Comparison of ENCODE assay signal across 29 mouse cellular contexts in genomic region chr14:32522336-32522735, GRCm38 (mm10). TPM values are rescaled to one million over a fixed set of nuclear protein-coding genes. Genes with fewer than 3 reads are reported as not detected.
DNase-seq lines count a peak whose midpoint lies in the region; ATAC-seq and TF ChIP-seq lines count a peak whose summit lies in the region.
"Had no signal": no experiment of that assay in that cellular context is flagged by ENCODE, and none has a peak within 500 bp of the region (broad histone marks: within the 10 kb centered on the region; RNA-seq: fewer than 3 reads in every experiment).

No protein-coding gene starts in this region.

- peaks cover 43% of the 10 kb centered on the region for H3K79me3 ChIP-seq in C2C12 (ENCODE audit: low read depth)

- no peak overlapping the region for H3K27ac ChIP-seq in liver, embryonic 12.5 days
- H3K27ac ChIP-seq: embryonic facial prominence, embryonic 12.5 days; forebrain, embryonic 10.5 days; forebrain, embryonic 13.5 days; hindbrain, embryonic 10.5 days; hindbrain, embryonic 13.5 days had no signal

- H3K27me3 ChIP-seq in megakaryocyte, embryonic 14.5 days (replicated peaks), result no peaks in the 10 kb centered on the region
- H3K27me3 ChIP-seq in C2C12 (ENCODE audit: control insufficient read depth, insufficient read depth, insufficient read length), result no peaks in the 10 kb centered on the region
- no peaks in the 10 kb centered on the region for H3K27me3 ChIP-seq in myocyte (ENCODE audit: control insufficient read depth, insufficient read depth, insufficient read length)
- no peaks in the 10 kb centered on the region for H3K27me3 ChIP-seq in liver, embryonic 12.5 days (replicated peaks)
- H3K27me3 ChIP-seq: embryonic facial prominence, embryonic 12.5 days; forebrain, embryonic 13.5 days; hindbrain, embryonic 13.5 days; Patski had no signal

- H3K36me3 ChIP-seq in megakaryocyte, embryonic 14.5 days (replicated peaks; ENCODE audit: low read length), result peaks cover 81% of the 10 kb centered on the region
- H3K36me3 ChIP-seq in C2C12 (ENCODE audit: control insufficient read depth, insufficient read depth) (peaks cover 63% of the 10 kb centered on the region), myocyte (ENCODE audit: control insufficient read depth, insufficient read depth) (peaks cover 28% of the 10 kb centered on the region)
- peaks cover 89% of the 10 kb centered on the region for H3K36me3 ChIP-seq in liver, embryonic 12.5 days

- peak; percentile 83 for DNase-seq in heart, adult 11 months
- no peak for DNase-seq in heart, postnatal 4 days
- DNase-seq: adrenal gland, postnatal 10 days; adrenal gland, postnatal 36 days; cerebellum, adult 18-20 months; cerebellum, adult 9-10 months; cerebellum, postnatal 14 days; gastrocnemius, postnatal 10 days; gastrocnemius, postnatal 36 days had no signal

- no peak for TF ChIP-seq CTCF in C2C12 (IDR thresholded peaks at IDR 0.05; ENCODE audit: control insufficient read depth, insufficient read depth, insufficient read length)

- H3K79me2 ChIP-seq in C2C12 (ENCODE audit: control insufficient read depth, insufficient read depth) (peaks cover 72% of the 10 kb centered on the region), myocyte (ENCODE audit: control insufficient read depth, insufficient read depth) (peaks cover 37% of the 10 kb centered on the region)

- H3ac ChIP-seq in C2C12 (ENCODE audit: control insufficient read depth, insufficient read length, low read depth), result no peak overlapping the region
- H3ac ChIP-seq in myocyte (ENCODE audit: control insufficient read depth, insufficient read length), result no peak overlapping the region

- peak overlapping the region; percentile 39 for H3K4me2 ChIP-seq in myocyte (ENCODE audit: low read depth)
- H3K4me2 ChIP-seq in liver, embryonic 12.5 days, result no peak overlapping the region
- H3K4me2 ChIP-seq: embryonic facial prominence, embryonic 12.5 days; forebrain, embryonic 13.5 days; heart, embryonic 11.5 days; hindbrain, embryonic 13.5 days had no signal

- no peaks in the 10 kb centered on the region for H3K9me3 ChIP-seq in megakaryocyte, embryonic 14.5 days
- H3K9me3 ChIP-seq in liver, embryonic 12.5 days (replicated peaks), result no peaks in the 10 kb centered on the region
- H3K9me3 ChIP-seq: embryonic facial prominence, embryonic 12.5 days; forebrain, embryonic 10.5 days; forebrain, embryonic 13.5 days; hindbrain, embryonic 10.5 days; hindbrain, embryonic 13.5 days had no signal

- ATAC-seq in megakaryocyte, adult 5-6 weeks (ENCODE audit: poor library complexity, severe bottlenecking), result no peak
- no peak for ATAC-seq in liver, embryonic 12.5 days
- ATAC-seq: forebrain, embryonic 13.5 days; forebrain, embryonic 16.5 days; Patski had no signal

- H3K9ac ChIP-seq in liver, embryonic 12.5 days, result no peak overlapping the region
- H3K9ac ChIP-seq: embryonic facial prominence, embryonic 12.5 days; forebrain, embryonic 13.5 days; hindbrain, embryonic 13.5 days had no signal

- H3K4me3 ChIP-seq in megakaryocyte, embryonic 14.5 days (replicated peaks), result peak overlapping the region; percentile 42
- no peak overlapping the region for H3K4me3 ChIP-seq in C2C12 (ENCODE audit: insufficient read depth, poor library complexity, severe bottlenecking)
- no peak overlapping the region for H3K4me3 ChIP-seq in myocyte
- no peak overlapping the region for H3K4me3 ChIP-seq in liver, embryonic 12.5 days
- H3K4me3 ChIP-seq: embryonic facial prominence, embryonic 12.5 days; forebrain, embryonic 10.5 days; forebrain, embryonic 13.5 days; hindbrain, embryonic 10.5 days; hindbrain, embryonic 13.5 days had no signal

- 85% methylated on average over 2 of the region's 2 CpGs for WGBS in liver, embryonic 12.5 days (ENCODE audit: insufficient replicate concordance)

- H3K4me1 ChIP-seq in megakaryocyte, embryonic 14.5 days, result peaks cover 85% of the 10 kb centered on the region
- H3K4me1 ChIP-seq in liver, embryonic 12.5 days, result no peaks in the 10 kb centered on the region
- H3K4me1 ChIP-seq: embryonic facial prominence, embryonic 12.5 days; forebrain, embryonic 10.5 days; forebrain, embryonic 13.5 days; hindbrain, embryonic 10.5 days had no signal

- no peak for TF ChIP-seq POLR2A in myocyte (IDR thresholded peaks at IDR 0.05; ENCODE audit: insufficient read length, low read depth)

TF ChIP-seq in C2C12, 6 proteins besides CTCF, POLR2A, EP300 and RAD21:
- peak; percentile 90 for TF ChIP-seq MAX (IDR thresholded peaks at IDR 0.05)
- peak; percentile 83 for TF ChIP-seq MYOD1 (IDR thresholded peaks at IDR 0.05; ENCODE audit: control insufficient read depth, insufficient read length, low read depth)
- no peak for TF ChIP-seq USF1 (IDR thresholded peaks at IDR 0.05; ENCODE audit: low read depth)
- TF ChIP-seq CEBPB (IDR thresholded peaks at IDR 0.05; ENCODE audit: low read depth), result no peak
- no peak for TF ChIP-seq FOSL1 (IDR thresholded peaks at IDR 0.05; ENCODE audit: insufficient read depth, low read length, poor library complexity, severe bottlenecking)
- no peak for TF ChIP-seq MYOG (IDR thresholded peaks at IDR 0.05; ENCODE audit: control insufficient read depth, extremely low read depth, insufficient read length)

TF ChIP-seq in myocyte, 11 proteins besides CTCF, POLR2A, EP300 and RAD21:
- TF ChIP-seq MYOG (IDR thresholded peaks at IDR 0.05; ENCODE audit: control insufficient read depth in 1 of 3, insufficient read depth in 1 of 3, insufficient read length in 2 of 3, low read depth in 2 of 3) (peak in 2 of 3 experiments; percentile 30 to 61), MYOD1 (IDR thresholded peaks at IDR 0.05; ENCODE audit: control insufficient read depth in 1 of 3, insufficient read length in 2 of 3, low read depth in 2 of 3) (peak in 2 of 3 experiments; percentile 83 to 89), TCF12 (IDR thresholded peaks at IDR 0.05; ENCODE audit: insufficient read depth, poor library complexity, severe bottlenecking) (no peak)

RNA-seq across cellular contexts. Expression of gene Ercc6, which starts 9.0 kb away (rescaled TPM):
- 10 to 100 TPM; 10.7 to 10.8 TPM for total RNA-seq in heart, postnatal 4 days (2021)
- 1.0 and 1.5 TPM in 2 replicates for polyA plus RNA-seq in megakaryocyte, embryonic 14.5 days (2012; ENCODE audit: insufficient read depth, low replicate concordance)
- total RNA-seq in megakaryocyte, adult 5-6 weeks (2015), result 5.9 and 7.2 TPM in 2 replicates
- 8.7 and 13.5 TPM in 2 replicates for total RNA-seq in megakaryocyte, adult 5-6 weeks (2017)
- polyA plus RNA-seq in C2C12 (2012; fragmentation: generic; extraction: Trizol) (3.0 TPM), myocyte (2012; fragmentation: generic; extraction: Trizol) (2.1 TPM)
- 13.3 and 14.8 TPM in 2 replicates for polyA plus RNA-seq in liver, embryonic 12.5 days (2016; fragmentation: Nextera tagmentation; extraction: Ambion mirVana)

RNA-seq across cellular contexts. Expression of gene Chat, which starts 56.5 kb away (rescaled TPM):
- not detected for total RNA-seq in heart, postnatal 4 days (2021)
- polyA plus RNA-seq in megakaryocyte, embryonic 14.5 days (2012; ENCODE audit: insufficient read depth, low replicate concordance), result not detected in 2 replicates
- not detected in 2 replicates for total RNA-seq in megakaryocyte, adult 5-6 weeks (2015)
- not detected in 2 replicates for total RNA-seq in megakaryocyte, adult 5-6 weeks (2017)
- polyA plus RNA-seq in C2C12 (2012; fragmentation: generic; extraction: Trizol) (not detected), myocyte (2012; fragmentation: generic; extraction: Trizol) (not detected)
- polyA plus RNA-seq in liver, embryonic 12.5 days (2016; fragmentation: Nextera tagmentation; extraction: Ambion mirVana), result not detected in 2 replicates
- total RNA-seq: adrenal gland, adult 18-20 months; adrenal gland, postnatal 10 days; adrenal gland, postnatal 36 days; gastrocnemius, adult 18-20 months; gastrocnemius, postnatal 10 days; gastrocnemius, postnatal 36 days; granulocyte monocyte progenitor cell, adult 5-6 weeks; heart, adult 8-10 months; heart, postnatal 25 days had no signal
- polyA plus RNA-seq: embryonic facial prominence, embryonic 12.5 days; forebrain, embryonic 10.5 days; heart, embryonic 11.5 days; heart, embryonic 14.5 days; heart, postnatal 0 days; Patski had no signal

RNA-seq across cellular contexts. Expression of gene Slc18a3, which starts 57.7 kb away (rescaled TPM):
- total RNA-seq in heart, postnatal 4 days (2021), result under 1 TPM in 1 of 2 experiments, not detected in 1; 0.52 TPM
- not detected in 2 replicates for polyA plus RNA-seq in megakaryocyte, embryonic 14.5 days (2012; ENCODE audit: insufficient read depth, low replicate concordance)
- not detected in 2 replicates for total RNA-seq in megakaryocyte, adult 5-6 weeks (2015)
- total RNA-seq in megakaryocyte, adult 5-6 weeks (2017), result not detected in 2 replicates
- not detected for polyA plus RNA-seq in C2C12 (2012; fragmentation: generic; extraction: Trizol)
- polyA plus RNA-seq in myocyte (2012; fragmentation: generic; extraction: Trizol), result not detected
- 0.05 TPM in 1 of 2 replicates, not detected in the other for polyA plus RNA-seq in liver, embryonic 12.5 days (2016; fragmentation: Nextera tagmentation; extraction: Ambion mirVana)
- total RNA-seq: adrenal gland, adult 18-20 months; adrenal gland, postnatal 36 days; gastrocnemius, adult 18-20 months; gastrocnemius, postnatal 10 days; gastrocnemius, postnatal 36 days; granulocyte monocyte progenitor cell, adult 5-6 weeks; heart, postnatal 25 days had no signal
- polyA plus RNA-seq: heart, embryonic 11.5 days; heart, postnatal 0 days; Patski had no signal
